Mouse (Mus musculus) hindbrain, embryonic 16.5 days (tissue): ENCODE results near the gene Gcnt3. TPM values are rescaled to one million over a fixed set of nuclear protein-coding genes. Genes with fewer than 3 reads are reported as not detected.
"Not testable (repeated sequence)": the region's sequence is repeated elsewhere in the genome, so short reads cannot be mapped to it uniquely, and the experiment has no call there.

Experiments used
- ATAC-seq: fragments of 200-750 bp; cut with Nextera tagmentation; 2 replicates; pipeline ENCODE4 v1.8.0; 2017; ENCODE audit warnings: moderate TSS enrichment, moderate library complexity
- H3K27ac ChIP-seq: fragments of 300-500 bp; sonication (generic); 2 replicates; pipeline ENCODE4 v1.5.1; 2014; ENCODE audit warnings: low read depth, mild to moderate bottlenecking, control low read depth, low read length, moderate library complexity
- H3K27me3 ChIP-seq: fragments of 300-500 bp; sonication (generic); replicated peaks from 2 replicates; pipeline ENCODE4 v1.6.1; 2014; ENCODE audit warnings: low read length; ENCODE audit not compliant: control insufficient read depth, insufficient read depth
- H3K36me3 ChIP-seq: fragments of 300-500 bp; sonication (generic); 2 replicates; pipeline ENCODE4 v1.6.1; 2014; ENCODE audit warnings: mild to moderate bottlenecking, low read length, moderate library complexity, mixed read lengths; ENCODE audit not compliant: control insufficient read depth, insufficient read depth
- H3K4me1 ChIP-seq: fragments of 300-500 bp; sonication (generic); 2 replicates; pipeline ENCODE4 v1.6.1; 2014; ENCODE audit warnings: low read depth, low read length; ENCODE audit not compliant: control insufficient read depth, insufficient read depth
- H3K4me2 ChIP-seq: fragments of 300-500 bp; sonication (generic); 2 replicates; pipeline ENCODE4 v1.6.1; 2014; ENCODE audit warnings: mild to moderate bottlenecking, low read length, control low read depth, moderate library complexity
- H3K4me3 ChIP-seq: fragments of 300-500 bp; sonication (generic); 2 replicates; pipeline ENCODE4 v1.5.1; 2014; ENCODE audit warnings: mild to moderate bottlenecking, low read length, control low read depth, moderate library complexity
- H3K9ac ChIP-seq: fragments of 300-500 bp; sonication (generic); 2 replicates; pipeline ENCODE4 v1.6.1; 2014; ENCODE audit warnings: low read depth, mild to moderate bottlenecking, control low read depth, low read length, moderate library complexity
- H3K9me3 ChIP-seq: fragments of 300-500 bp; sonication (generic); 2 replicates; pipeline ENCODE4 v1.6.1; 2014; ENCODE audit warnings: mild to moderate bottlenecking, low read length, moderate library complexity; ENCODE audit not compliant: control insufficient read depth
- WGBS: fragments of 180-500 bp; shearing (Covaris S2); extraction: QIAGEN DNeasy Blood & Tissue Kit; methylation state at CpG from one replicate; pipeline ENCODE4 v1.1.7; 2014; 5-methylcytosine and 5-hydroxymethylcytosine counted together
- polyA plus RNA-seq: library from polyadenylated mRNA; unstranded; fragments of >200 nt; fragmentation: Nextera tagmentation; extraction: Ambion mirVana; gene quantifications from 2 replicates; pipeline ENCODE4 v1.2.1, GENCODE M21; 2015

The Gcnt3 gene
- polyA plus RNA-seq, 1 experiment from 2014 or later, result not detected

DNA sequence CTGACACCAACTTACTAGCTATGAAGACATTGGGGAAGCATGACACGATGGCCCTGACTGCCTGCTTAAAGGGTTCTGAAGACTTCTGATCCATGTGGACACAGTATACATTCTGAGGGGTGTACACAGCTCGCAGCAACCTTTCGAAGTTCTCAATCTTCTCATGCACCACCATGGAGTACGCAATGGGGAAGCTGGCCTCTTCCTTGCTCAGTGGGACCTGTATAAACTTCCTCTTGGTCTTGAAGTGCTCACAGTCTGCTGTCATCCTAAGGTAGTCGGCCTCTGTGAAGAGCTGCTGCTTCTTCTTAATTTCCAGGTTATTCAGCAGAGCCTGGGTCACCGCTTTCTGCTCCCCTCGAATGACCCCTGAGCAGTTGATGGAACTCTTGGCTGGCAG, 3.2 kb downstream of the Gcnt3 start:
- Histone ChIP-seq H3K27ac (no peak overlapping the region), H3K27me3 (no peaks in the 10 kb centered on the region), H3K4me1 (no peaks in the 10 kb centered on the region), H3K4me2 (no peak overlapping the region), H3K9me3 (no peaks in the 10 kb centered on the region), H3K9ac (no peak overlapping the region), H3K4me3 (no peak overlapping the region), H3K36me3 (no peaks in the 10 kb centered on the region)
- ATAC-seq, result no peak
- 98% methylated on average over 7 of the region's 7 CpGs for WGBS

DNA sequence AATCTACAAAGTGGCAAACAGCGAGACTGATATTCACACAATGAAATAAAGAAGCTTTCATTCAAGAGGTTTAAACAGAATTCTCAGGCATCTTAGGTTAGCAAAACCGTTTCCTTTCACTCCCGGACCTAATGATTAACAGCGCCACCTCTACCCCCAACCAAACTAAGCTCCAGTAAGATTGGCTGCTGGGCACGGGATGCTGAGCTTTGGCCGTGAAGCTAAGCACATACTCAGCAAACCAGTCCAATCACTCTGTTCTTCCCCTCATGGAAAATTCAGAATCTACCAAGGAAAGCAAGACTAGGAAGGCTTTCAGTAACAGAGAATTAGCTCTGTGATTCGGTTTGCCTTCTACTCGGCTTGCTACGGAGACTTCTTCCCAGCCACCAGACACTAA, 4.8 kb downstream of the Gcnt3 start:
- Histone ChIP-seq H3K4me2 (no peak overlapping the region), H3K4me1 (no peaks in the 10 kb centered on the region), H3K9me3 (no peaks in the 10 kb centered on the region), H3K27ac (no peak overlapping the region), H3K4me3 (no peak overlapping the region), H3K27me3 (no peaks in the 10 kb centered on the region), H3K9ac (no peak overlapping the region), H3K36me3 (no peaks in the 10 kb centered on the region)
- ATAC-seq, result no peak
- 67% methylated on average over 9 of the region's 9 CpGs for WGBS

DNA sequence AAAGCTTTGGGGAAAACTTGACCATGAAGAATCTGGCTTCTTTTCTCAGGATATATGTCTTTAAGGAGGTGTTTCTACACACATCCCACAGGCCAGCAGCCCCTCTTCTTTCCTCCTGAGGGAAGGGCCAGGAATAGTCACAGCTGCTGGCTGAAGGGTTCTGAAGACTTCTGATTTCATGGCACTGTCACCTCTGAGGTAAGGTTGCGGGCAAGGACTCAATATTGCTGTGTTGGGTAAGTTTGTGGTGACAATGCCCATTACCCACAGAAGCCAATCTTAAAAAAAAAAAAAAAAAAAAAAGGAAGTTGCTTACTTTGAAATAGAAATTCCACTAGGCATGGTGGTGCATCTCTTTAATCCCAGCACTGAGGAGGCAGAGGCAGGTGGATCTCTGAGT, 5.7 kb downstream of the Gcnt3 start:
- no peak overlapping the region for H3K27ac ChIP-seq
- 97% methylated on average over 1 of the region's 1 CpGs for WGBS
- H3K4me2 ChIP-seq, result no peak overlapping the region
- no peak overlapping the region for H3K4me3 ChIP-seq
- H3K9me3 ChIP-seq, result no peaks in the 10 kb centered on the region
- no peaks in the 10 kb centered on the region for H3K4me1 ChIP-seq
- no peaks in the 10 kb centered on the region for H3K36me3 ChIP-seq
- no peak for ATAC-seq
- H3K27me3 ChIP-seq, result no peaks in the 10 kb centered on the region
- no peak overlapping the region for H3K9ac ChIP-seq

DNA sequence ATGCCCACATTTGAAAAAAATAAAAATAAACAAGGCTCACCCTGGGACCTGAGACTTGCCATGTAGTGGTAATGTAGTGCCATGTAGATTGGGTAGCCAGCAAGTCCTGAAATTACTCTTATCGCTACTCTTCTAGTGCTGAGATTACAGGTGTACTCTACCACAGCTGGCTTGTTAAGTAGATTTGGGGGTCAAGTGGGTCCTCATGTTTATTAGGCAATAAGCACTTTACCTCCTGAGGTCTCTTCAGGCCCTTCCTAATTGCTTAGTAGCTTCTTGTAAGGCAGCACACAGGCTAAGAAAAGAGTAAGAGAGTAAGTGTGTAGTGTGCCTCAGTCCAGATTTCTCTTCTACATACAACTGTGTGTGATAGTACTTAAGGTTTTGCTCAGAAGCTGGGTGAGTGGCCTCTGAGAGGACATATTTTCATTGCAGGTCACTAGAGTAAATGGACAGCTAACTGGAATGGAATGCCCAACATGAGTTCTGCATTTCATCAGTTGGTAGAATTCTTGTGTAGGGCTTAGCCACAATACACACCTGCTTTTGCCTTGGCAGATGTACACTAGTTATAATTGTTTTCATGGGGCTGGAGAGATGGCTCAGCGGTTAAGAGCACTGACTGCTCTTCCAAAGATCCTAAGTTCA, 12.4 kb downstream of the Gcnt3 start:
- ATAC-seq, result no peak
- no peak overlapping the region for H3K9ac ChIP-seq
- WGBS, result 89% methylated on average over 2 of the region's 2 CpGs
- H3K4me2 ChIP-seq, result no peak overlapping the region
- H3K27ac ChIP-seq, result no peak overlapping the region
- no peaks in the 10 kb centered on the region for H3K36me3 ChIP-seq
- no peaks in the 10 kb centered on the region for H3K9me3 ChIP-seq
- H3K4me1 ChIP-seq, result no peaks in the 10 kb centered on the region
- H3K27me3 ChIP-seq, result no peaks in the 10 kb centered on the region
- H3K4me3 ChIP-seq, result no peak overlapping the region

DNA sequence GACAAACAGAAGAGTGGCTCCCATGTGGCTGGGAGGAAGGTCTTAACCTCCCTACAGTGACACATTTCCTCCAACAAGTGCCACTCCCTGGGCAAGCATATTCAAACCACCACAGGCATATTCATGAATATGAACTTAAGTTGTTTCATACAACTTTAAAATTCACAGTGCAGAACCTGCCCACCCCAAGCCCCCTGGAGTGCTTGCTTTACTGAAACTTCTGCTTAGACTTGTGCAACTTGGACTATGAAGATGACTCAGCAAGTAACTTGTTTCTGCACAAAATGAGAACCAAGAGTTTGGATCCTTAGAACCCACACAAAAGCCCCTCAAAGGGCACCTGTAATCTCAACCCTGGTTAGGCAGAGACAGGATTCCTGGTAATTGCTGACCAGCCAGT, 13.2 kb downstream of the Gcnt3 start:
- Histone ChIP-seq H3K4me2 (no peak overlapping the region), H3K36me3 (peaks cover 4% of the 10 kb centered on the region), H3K27ac (no peak overlapping the region), H3K9ac (no peak overlapping the region), H3K9me3 (no peaks in the 10 kb centered on the region), H3K4me1 (no peaks in the 10 kb centered on the region), H3K4me3 (no peak overlapping the region), H3K27me3 (no peaks in the 10 kb centered on the region)
- ATAC-seq, result no peak

DNA sequence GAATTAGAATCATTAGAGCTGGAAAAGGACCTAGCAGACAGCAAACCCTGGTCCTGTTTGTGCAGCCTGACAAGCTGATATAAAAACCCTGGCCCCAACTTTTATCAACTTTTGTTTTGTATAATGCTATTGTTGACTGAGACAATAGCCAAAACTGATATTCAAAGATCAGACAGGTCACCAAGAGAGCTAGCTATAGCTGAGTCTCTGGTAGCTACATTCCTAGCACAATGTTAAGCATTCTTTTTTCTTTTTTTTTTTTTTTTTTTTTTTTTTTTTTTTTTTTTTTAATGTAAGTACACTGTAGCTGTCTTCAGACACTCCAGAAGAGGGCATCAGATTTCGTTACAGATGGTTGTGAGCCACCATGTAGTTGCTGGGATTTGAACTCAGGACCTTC, 14.3 kb downstream of the Gcnt3 start:
- not testable (repeated sequence) for H3K4me2 ChIP-seq, H3K9me3 ChIP-seq, H3K9ac ChIP-seq, H3K27me3 ChIP-seq, H3K36me3 ChIP-seq, H3K27ac ChIP-seq, ATAC-seq, H3K4me1 ChIP-seq, H3K4me3 ChIP-seq
- WGBS, result 60% methylated on average over 1 of the region's 1 CpGs

DNA sequence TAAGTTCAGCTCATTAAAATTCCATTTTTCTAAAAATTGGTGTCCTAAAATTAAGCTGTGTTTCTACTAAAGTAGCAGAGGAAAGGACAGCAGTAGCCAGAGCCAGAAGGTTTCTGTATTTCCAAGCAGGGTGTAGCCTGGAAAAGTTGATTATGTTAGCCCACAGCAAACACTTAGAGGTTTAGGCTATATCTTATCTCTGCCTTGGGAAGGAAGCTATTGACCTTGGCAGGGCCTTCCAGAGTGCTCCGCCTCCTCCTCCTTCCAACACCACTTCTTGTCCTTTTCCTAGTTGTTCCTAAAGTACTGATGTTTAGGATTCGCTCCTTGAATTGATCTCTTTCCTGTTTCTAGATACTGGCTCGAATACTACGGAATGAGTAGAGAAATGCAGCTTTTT, 15.8 kb downstream of the Gcnt3 start:
- WGBS, result 93% methylated on average over 4 of the region's 4 CpGs
- no peaks in the 10 kb centered on the region for H3K4me1 ChIP-seq
- peaks cover 4% of the 10 kb centered on the region for H3K36me3 ChIP-seq
- H3K4me2 ChIP-seq, result no peak overlapping the region
- no peak overlapping the region for H3K27ac ChIP-seq
- no peaks in the 10 kb centered on the region for H3K27me3 ChIP-seq
- no peak overlapping the region for H3K4me3 ChIP-seq
- H3K9me3 ChIP-seq, result no peaks in the 10 kb centered on the region
- H3K9ac ChIP-seq, result no peak overlapping the region
- no peak for ATAC-seq

DNA sequence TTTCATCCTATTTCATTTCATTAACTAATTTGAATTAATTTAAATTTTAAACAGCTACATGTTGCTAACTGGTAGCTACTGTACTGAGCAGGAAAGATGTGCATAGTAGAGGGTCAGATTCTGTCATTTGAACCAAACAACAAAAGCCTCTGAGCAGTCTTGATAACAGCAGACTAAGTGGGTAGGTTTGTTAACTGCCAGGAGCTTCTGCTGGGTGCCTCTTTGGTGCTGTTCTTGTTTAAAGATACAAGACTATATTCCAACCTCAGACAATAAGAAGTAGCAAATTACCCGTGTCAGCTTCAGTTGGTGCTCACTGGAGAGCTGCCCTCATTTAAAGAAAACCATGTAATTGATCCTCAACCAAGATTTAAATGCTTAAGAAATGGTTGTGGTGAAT, 16.3 kb downstream of the Gcnt3 start:
- H3K9ac ChIP-seq, result no peak overlapping the region
- peaks cover 4% of the 10 kb centered on the region for H3K36me3 ChIP-seq
- WGBS, result 68% methylated on average over 1 of the region's 1 CpGs
- no peaks in the 10 kb centered on the region for H3K27me3 ChIP-seq
- no peaks in the 10 kb centered on the region for H3K9me3 ChIP-seq
- ATAC-seq, result no peak
- no peak overlapping the region for H3K4me3 ChIP-seq
- H3K4me1 ChIP-seq, result no peaks in the 10 kb centered on the region
- H3K4me2 ChIP-seq, result no peak overlapping the region
- H3K27ac ChIP-seq, result no peak overlapping the region

DNA sequence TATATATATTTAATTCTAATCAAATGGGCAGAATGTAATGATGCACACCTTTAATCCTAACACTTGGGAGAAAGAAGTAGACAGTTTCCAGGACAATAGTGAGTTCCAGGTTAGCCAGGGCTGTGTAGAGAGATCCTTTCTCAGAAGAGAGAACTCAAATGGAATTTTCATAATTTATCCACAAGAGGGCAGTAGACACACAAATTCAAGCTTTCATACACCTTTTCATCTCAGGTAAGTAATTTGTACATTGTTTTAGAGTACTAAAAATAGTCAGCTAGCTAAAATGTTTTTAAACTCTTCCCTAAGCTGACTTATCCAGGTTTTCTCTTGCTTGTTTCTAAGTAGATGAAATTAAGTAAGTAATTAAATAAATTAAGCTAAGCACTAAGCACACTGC, 19.0 kb downstream of the Gcnt3 start:
- no peak overlapping the region for H3K27ac ChIP-seq
- no peaks in the 10 kb centered on the region for H3K9me3 ChIP-seq
- ATAC-seq, result no peak
- H3K4me3 ChIP-seq, result no peak overlapping the region
- no peak overlapping the region for H3K9ac ChIP-seq
- no peak overlapping the region for H3K4me2 ChIP-seq
- peaks cover 4% of the 10 kb centered on the region for H3K36me3 ChIP-seq
- peaks cover 4% of the 10 kb centered on the region for H3K4me1 ChIP-seq
- H3K27me3 ChIP-seq, result no peaks in the 10 kb centered on the region

DNA sequence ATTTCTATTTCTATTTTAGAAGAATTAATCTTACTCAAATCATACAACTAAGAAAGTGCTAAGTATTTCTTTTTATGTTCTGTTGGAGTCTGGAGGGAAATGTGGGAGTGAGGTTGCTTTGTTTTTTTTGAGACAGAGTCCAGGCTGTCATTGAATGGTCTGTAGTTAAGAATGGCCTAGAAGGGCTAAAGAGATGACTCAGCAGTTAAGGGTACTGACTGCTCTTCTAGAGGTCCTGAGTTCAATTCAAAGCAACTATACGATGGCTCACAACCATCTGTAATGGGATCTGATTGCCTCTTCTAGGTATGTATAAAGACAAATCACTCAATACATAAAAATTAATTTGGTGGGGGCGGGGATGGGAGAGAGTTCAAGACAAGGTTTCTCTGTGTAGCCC, 22.3 kb downstream of the Gcnt3 start:
- Histone ChIP-seq H3K4me3 (no peak overlapping the region), H3K4me2 (no peak overlapping the region), H3K27me3 (no peaks in the 10 kb centered on the region), H3K9ac (no peak overlapping the region), H3K27ac (no peak overlapping the region), H3K4me1 (peaks cover 14% of the 10 kb centered on the region), H3K9me3 (no peaks in the 10 kb centered on the region), H3K36me3 (peaks cover 4% of the 10 kb centered on the region)
- whole genome bisulfite sequencing, result 96% methylated on average over 2 of the region's 2 CpGs
- no peak for ATAC-seq
